Mouse (Mus musculus): Measurements from ENCODE around the gene Mapkapk5. TPM values are rescaled to one million over a fixed set of nuclear protein-coding genes. Genes with fewer than 3 reads are reported as not detected.

Mapkapk5 gene
- total and polyA plus RNA-seq, 3 experiments = 66.3 to 74.8 TPM; not detected in 1

DNA sequence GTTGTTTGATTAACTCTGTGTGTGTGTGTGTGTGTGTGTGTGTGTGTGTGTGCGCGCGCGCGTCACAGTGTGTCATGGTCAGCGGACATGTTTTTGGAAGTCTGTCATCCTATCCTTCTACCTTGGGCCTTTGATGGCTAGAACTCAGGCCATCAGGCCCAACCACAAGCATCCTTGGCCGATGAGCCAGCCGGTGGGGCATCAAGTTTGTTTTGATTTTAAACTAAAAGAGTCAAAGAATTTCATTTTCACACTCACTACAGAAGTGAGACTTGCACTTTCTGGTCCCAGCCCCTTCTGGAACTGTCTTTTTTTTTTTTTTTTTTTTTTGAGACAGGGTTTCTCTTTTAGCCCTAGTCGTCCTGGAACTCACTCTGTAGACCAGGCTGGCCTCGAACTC, 39.3 kb upstream of the Mapkapk5 start:
- H3K36me3 ChIP-seq (ENCODE audit: control insufficient read depth in 1 of 2, insufficient read depth in 2 of 2, low read length in 2 of 2) = peaks cover 0 to 30% of the 10 kb centered on the region in 2 experiments; a peak in 3 of 4 replicates
- peaks cover 7% of the 10 kb centered on the region; the same call in 1 of the 2 replicates for H3K79me2 ChIP-seq (ENCODE audit: control insufficient read depth, insufficient read depth, low read length, poor library complexity)
- peak overlapping the region; percentile 9; the same call in 1 of the 2 replicates for H3K27ac ChIP-seq (ENCODE audit: control insufficient read depth, low read depth, low read length)
- DNase-seq (ENCODE audit: low read depth, low spot score) = no peak
- no peak overlapping the region for H3K4me3 ChIP-seq (ENCODE audit: control insufficient read depth in 1 of 2, insufficient read depth in 1 of 2, low read depth in 2 of 2, low read length in 2 of 2)
- H3K9ac ChIP-seq (ENCODE audit: control insufficient read depth, low read depth, low read length, poor library complexity, severe bottlenecking) = no peak overlapping the region
- H3K27me3 ChIP-seq (ENCODE audit: control insufficient read depth in 1 of 2, insufficient read depth in 2 of 2, low read length in 2 of 2) = no peaks in the 10 kb centered on the region
- H3K4me1 ChIP-seq (ENCODE audit: control insufficient read depth in 1 of 2, insufficient read depth in 2 of 2, low read length in 2 of 2) = peaks cover 20 to 26% of the 10 kb centered on the region in 2 experiments
- TF ChIP-seq TCF12 (IDR thresholded peaks at IDR 0.05; ENCODE audit: low read depth, low read length) = no peak
- TF ChIP-seq E2F4 (IDR thresholded peaks at IDR 0.05; ENCODE audit: borderline replicate concordance, low read depth, low read length) = no peak
- no peak for TF ChIP-seq BHLHE40 (IDR thresholded peaks at IDR 0.05; ENCODE audit: borderline replicate concordance, low read depth, low read length)
- no peak for TF ChIP-seq ZC3H11A (IDR thresholded peaks at IDR 0.05; ENCODE audit: low read depth, low read length)
- no peak for TF ChIP-seq HCFC1 (IDR thresholded peaks at IDR 0.05; ENCODE audit: low read depth, low read length)
- no peak for TF ChIP-seq UBTF (IDR thresholded peaks at IDR 0.05; ENCODE audit: borderline replicate concordance, insufficient read depth, low read depth, low read length)
- TF ChIP-seq ELF1 (IDR thresholded peaks at IDR 0.05; ENCODE audit: low read depth, low read length) = no peak
- no peak for TF ChIP-seq USF1 (IDR thresholded peaks at IDR 0.05; ENCODE audit: low read depth, low read length)
- no peak for TF ChIP-seq TAL1 (IDR thresholded peaks at IDR 0.05; ENCODE audit: low read length)
- TF ChIP-seq KAT2A (conservative IDR thresholded peaks at IDR 0.05; ENCODE audit: low read depth, low read length) = no peak
- TF ChIP-seq MEF2A (IDR thresholded peaks at IDR 0.05; ENCODE audit: extremely low read depth, insufficient replicate concordance, low read depth, low read length, poor library complexity, severe bottlenecking) = no peak
- no peak for TF ChIP-seq POLR2AphosphoS2 (IDR thresholded peaks at IDR 0.05; ENCODE audit: low read length)
- H3K9me3 ChIP-seq (replicated peaks; ENCODE audit: insufficient read depth, low read length) = no peaks in the 10 kb centered on the region

DNA sequence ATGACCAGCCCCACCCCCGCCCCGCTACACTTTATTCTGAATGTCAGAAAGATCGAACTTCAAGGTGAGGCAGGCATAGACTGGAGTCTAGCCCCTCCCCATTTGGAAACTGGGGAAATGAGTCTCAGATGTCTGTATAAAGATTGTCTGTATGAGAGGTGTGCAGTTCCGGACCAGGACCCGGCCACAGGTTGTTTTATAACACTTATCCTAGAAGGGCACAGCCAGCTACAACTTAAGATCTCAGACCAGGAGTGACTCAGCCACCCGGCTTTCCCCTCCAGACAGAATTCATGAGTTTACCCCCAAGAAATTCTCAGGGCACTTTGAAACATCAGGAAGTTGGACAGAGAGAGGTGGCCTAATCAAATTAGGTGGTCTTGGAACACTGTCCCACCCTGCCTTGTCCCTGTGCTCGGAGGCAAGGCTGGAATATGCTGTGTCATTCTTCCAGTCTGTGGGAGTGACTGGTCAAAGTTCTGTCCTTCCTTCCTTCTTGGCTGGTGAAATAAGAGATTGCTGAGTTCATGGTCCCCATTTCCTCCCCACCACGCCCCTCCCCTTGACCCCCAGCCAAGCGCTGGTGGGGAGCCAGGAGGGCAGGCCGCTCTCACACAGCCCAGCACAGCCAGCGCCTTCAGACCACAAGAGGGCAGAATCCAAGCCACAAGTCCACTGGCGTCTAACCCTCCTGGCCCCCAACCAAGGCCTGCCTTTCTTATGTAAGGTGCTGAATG, 38.2 kb upstream of the Mapkapk5 start:
- H3K36me3 ChIP-seq (ENCODE audit: control insufficient read depth in 1 of 2, insufficient read depth in 2 of 2, low read length in 2 of 2) = peaks cover 0 to 30% of the 10 kb centered on the region in 2 experiments
- H3K9ac ChIP-seq (ENCODE audit: control insufficient read depth, low read depth, low read length, poor library complexity, severe bottlenecking) = peak overlapping the region; percentile 53
- peak overlapping the region; percentile 86 for H3K27ac ChIP-seq (ENCODE audit: control insufficient read depth, low read depth, low read length)
- peak overlapping the region in 1 of 2 experiments; percentile 9; a peak in 1 of 4 replicates for H3K4me3 ChIP-seq (ENCODE audit: control insufficient read depth in 1 of 2, insufficient read depth in 1 of 2, low read depth in 2 of 2, low read length in 2 of 2)
- peak; percentile 84 for DNase-seq (ENCODE audit: low read depth, low spot score)
- H3K27me3 ChIP-seq (ENCODE audit: control insufficient read depth in 1 of 2, insufficient read depth in 2 of 2, low read length in 2 of 2) = no peaks in the 10 kb centered on the region
- peaks cover 20 to 26% of the 10 kb centered on the region in 2 experiments for H3K4me1 ChIP-seq (ENCODE audit: control insufficient read depth in 1 of 2, insufficient read depth in 2 of 2, low read length in 2 of 2)
- no peaks in the 10 kb centered on the region for H3K9me3 ChIP-seq (replicated peaks; ENCODE audit: insufficient read depth, low read length)
- H3K79me2 ChIP-seq (ENCODE audit: control insufficient read depth, insufficient read depth, low read length, poor library complexity) = peaks cover 7% of the 10 kb centered on the region; the same call in 1 of the 2 replicates
- peak; percentile 47; the same call in 1 of the 2 replicates for TF ChIP-seq NELFE (IDR thresholded peaks at IDR 0.05; ENCODE audit: low read depth, low read length)
- peak; percentile 21 for TF ChIP-seq ETS1 (IDR thresholded peaks at IDR 0.05; ENCODE audit: low read depth, low read length)
- no peak for TF ChIP-seq KAT2A (conservative IDR thresholded peaks at IDR 0.05; ENCODE audit: low read depth, low read length)
- no peak for TF ChIP-seq ZKSCAN1 (IDR thresholded peaks at IDR 0.05; ENCODE audit: low read depth, low read length)
- no peak for TF ChIP-seq MAX (IDR thresholded peaks at IDR 0.05; ENCODE audit: low read length)
- no peak for TF ChIP-seq USF2 (IDR thresholded peaks at IDR 0.05; ENCODE audit: borderline replicate concordance in 1 of 2, insufficient read depth in 1 of 2, low read depth in 1 of 2, low read length in 2 of 2)
- TF ChIP-seq ZC3H11A (IDR thresholded peaks at IDR 0.05; ENCODE audit: low read depth, low read length) = no peak
- TF ChIP-seq E2F4 (IDR thresholded peaks at IDR 0.05; ENCODE audit: borderline replicate concordance, low read depth, low read length) = no peak
- 0 out of 2 replicates have a peak, but pooled peaks have one; percentile 13 for TF ChIP-seq TBP (IDR thresholded peaks at IDR 0.05; ENCODE audit: low read depth, low read length)
- TF ChIP-seq POLR2AphosphoS2 (IDR thresholded peaks at IDR 0.05; ENCODE audit: low read length) = no peak
- peak; percentile 59 for TF ChIP-seq SMC3 (IDR thresholded peaks at IDR 0.05; ENCODE audit: low read depth, low read length)
- TF ChIP-seq POLR2A (IDR thresholded peaks at IDR 0.05; ENCODE audit: control insufficient read depth in 1 of 2, insufficient read depth in 1 of 2, low read depth in 1 of 2, low read length in 2 of 2, poor library complexity in 1 of 2) = no peak; a peak in 1 of 4 replicates
- peak; percentile 12; the same call in 1 of the 2 replicates for TF ChIP-seq RAD21 (IDR thresholded peaks at IDR 0.05; ENCODE audit: low read depth, low read length)
- TF ChIP-seq MAZ (IDR thresholded peaks at IDR 0.05; ENCODE audit: low read depth, low read length) = peak; percentile 72; the same call in 1 of the 2 replicates
- TF ChIP-seq SIN3A (IDR thresholded peaks at IDR 0.05; ENCODE audit: low read length) = 0 out of 2 replicates have a peak, but pooled peaks have one; percentile 42
- peak; percentile 53; the same call in 1 of the 2 replicates for TF ChIP-seq TCF12 (IDR thresholded peaks at IDR 0.05; ENCODE audit: low read depth, low read length)
- no peak for TF ChIP-seq JUND (IDR thresholded peaks at IDR 0.05; ENCODE audit: low read depth, low read length)
- TF ChIP-seq BHLHE40 (IDR thresholded peaks at IDR 0.05; ENCODE audit: borderline replicate concordance, low read depth, low read length) = no peak
- peak; percentile 46 to 60; a peak in 3 of 4 replicates for TF ChIP-seq EP300 (IDR thresholded peaks at IDR 0.05; ENCODE audit: low read depth in 1 of 2, low read length in 2 of 2)
- TF ChIP-seq USF1 (IDR thresholded peaks at IDR 0.05; ENCODE audit: low read depth, low read length) = no peak
- TF ChIP-seq CTCF (IDR thresholded peaks at IDR 0.05 in 2 of 3, conservative IDR thresholded peaks at IDR 0.05 in 1 of 3; ENCODE audit: control insufficient read depth in 1 of 3, insufficient read depth in 1 of 3, low read depth in 2 of 3, low read length in 3 of 3, poor library complexity in 1 of 3, severe bottlenecking in 1 of 3) = peak in 2 of 3 experiments; percentile 68; a peak in 4 of 6 replicates
- no peak for TF ChIP-seq CHD1 (IDR thresholded peaks at IDR 0.05; ENCODE audit: low read depth, low read length)
